Mouse (Mus musculus) neural tube, embryonic 12.5 days (tissue): Measurements from ENCODE around the gene Nav2. TPM values are rescaled to one million over a fixed set of nuclear protein-coding genes. Genes with fewer than 3 reads are reported as not detected.
A peak's percentile ranks its signal among the peaks of the same experiment; 100 is the strongest.

ENCODE experiments used
- ATAC-seq: fragments of 200-750 bp; cut with Nextera tagmentation; 2 replicates; pipeline ENCODE4 v1.8.0; 2017; ENCODE audit warnings: low read depth, mild to moderate bottlenecking, moderate TSS enrichment, moderate library complexity; ENCODE audit not compliant: low FRiP score
- H3K27ac ChIP-seq: fragments of 300-500 bp; sonication (generic); 2 replicates; pipeline ENCODE4 v1.5.1; 2016
- H3K27me3 ChIP-seq: fragments of 300-500 bp; sonication (generic); replicated peaks from 2 replicates; pipeline ENCODE4 v1.6.1; 2016; ENCODE audit warnings: mild to moderate bottlenecking
- H3K36me3 ChIP-seq: fragments of 300-500 bp; sonication (generic); 2 replicates; pipeline ENCODE4 v1.6.1; 2016; ENCODE audit warnings: mild to moderate bottlenecking
- H3K4me1 ChIP-seq: fragments of 300-500 bp; sonication (generic); 2 replicates; pipeline ENCODE4 v1.6.1; 2016
- H3K4me2 ChIP-seq: fragments of 300-500 bp; sonication (generic); replicated peaks from 2 replicates; pipeline ENCODE4 v1.6.1; 2016; ENCODE audit warnings: mild to moderate bottlenecking
- H3K4me3 ChIP-seq: fragments of 300-500 bp; sonication (generic); 2 replicates; pipeline ENCODE4 v1.5.1; 2016
- H3K9ac ChIP-seq: fragments of 300-500 bp; sonication (generic); 2 replicates; pipeline ENCODE4 v1.6.1; 2016; ENCODE audit warnings: mild to moderate bottlenecking
- H3K9me3 ChIP-seq: fragments of 300-500 bp; sonication (generic); 2 replicates; pipeline ENCODE4 v1.6.1; 2016; ENCODE audit warnings: mild to moderate bottlenecking
- WGBS: fragments of 180-500 bp; shearing (Covaris S2); methylation state at CpG from one replicate; pipeline ENCODE4 v1.1.7; 2016; 5-methylcytosine and 5-hydroxymethylcytosine counted together
- polyA plus RNA-seq: library from polyadenylated mRNA; unstranded; fragments of >200 nt; fragmentation: Nextera tagmentation; extraction: Ambion mirVana; gene quantifications from 2 replicates; pipeline ENCODE4 v1.2.1, GENCODE M21; 2016

Nav2 gene
- polyA plus RNA-seq, 1 experiment from 2014 or later: 25.2 TPM

GRCm38 (mm10) chr7:49342556-49343080, 434.1 kb downstream of the Nav2 start:
- H3K27me3 ChIP-seq: no peaks in the 10 kb centered on the region
- no peak for ATAC-seq
- H3K4me2 ChIP-seq: peak overlapping the region; percentile 32; the same call in 1 of the 2 replicates
- H3K4me1 ChIP-seq: peaks cover 49% of the 10 kb centered on the region
- H3K27ac ChIP-seq: no peak overlapping the region
- WGBS: 43% methylated on average over 13 of the region's 13 CpGs
- H3K36me3 ChIP-seq: no peaks in the 10 kb centered on the region
- H3K9me3 ChIP-seq: no peaks in the 10 kb centered on the region
- H3K9ac ChIP-seq: no peak overlapping the region
- no peak overlapping the region for H3K4me3 ChIP-seq

DNA sequence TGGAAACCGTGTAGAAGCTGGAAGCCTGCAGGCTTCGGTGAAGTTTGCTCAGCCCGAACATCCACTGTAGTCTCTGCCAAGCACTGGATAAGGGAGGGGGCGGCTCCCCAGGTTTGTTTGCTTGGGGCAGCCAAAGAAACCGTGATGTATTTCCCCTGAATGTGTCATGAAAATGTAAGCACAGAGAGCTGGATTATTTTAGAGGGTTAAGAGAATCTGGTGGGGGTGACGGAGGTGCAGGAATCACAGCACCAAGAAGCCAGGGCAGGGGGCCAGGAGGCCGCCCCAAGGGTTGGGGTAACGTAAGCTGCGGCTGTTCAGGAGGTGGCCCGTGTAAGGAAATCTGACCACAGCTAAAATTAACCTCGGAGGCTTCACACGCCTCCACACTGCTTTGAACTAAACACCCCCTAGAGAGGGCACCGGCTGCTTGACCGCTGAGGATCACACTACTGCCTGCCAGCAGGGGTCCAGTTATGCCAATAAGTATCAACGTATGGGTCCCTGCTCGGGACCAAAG, 434.6 kb downstream of the Nav2 start:
- Histone ChIP-seq H3K4me2 (peak overlapping the region; percentile 32), H3K27me3 (no peaks in the 10 kb centered on the region), H3K4me3 (no peak overlapping the region), H3K36me3 (no peaks in the 10 kb centered on the region), H3K9ac (no peak overlapping the region), H3K27ac (no peak overlapping the region), H3K4me1 (peaks cover 49% of the 10 kb centered on the region), H3K9me3 (no peaks in the 10 kb centered on the region)
- WGBS: 13% methylated on average over 16 of the region's 16 CpGs
- ATAC-seq: no peak

- H3K4me2 ChIP-seq: peak overlapping the region; percentile 32
- H3K36me3 ChIP-seq: no peaks in the 10 kb centered on the region
- no peak overlapping the region for H3K27ac ChIP-seq
- no peaks in the 10 kb centered on the region for H3K27me3 ChIP-seq
- peaks cover 56% of the 10 kb centered on the region for H3K4me1 ChIP-seq
- H3K9ac ChIP-seq: no peak overlapping the region
- H3K9me3 ChIP-seq: no peaks in the 10 kb centered on the region
- no peak for ATAC-seq
- 24% methylated on average over 4 of the region's 4 CpGs for WGBS
- H3K4me3 ChIP-seq: no peak overlapping the region
Observed at GRCm38 (mm10) chr7:49343752-49344484, 435.4 kb downstream of the Nav2 start.

- Histone ChIP-seq H3K27me3 (no peaks in the 10 kb centered on the region), H3K27ac (no peak overlapping the region), H3K4me1 (peaks cover 51% of the 10 kb centered on the region), H3K4me3 (no peak overlapping the region), H3K9me3 (no peaks in the 10 kb centered on the region), H3K9ac (no peak overlapping the region), H3K36me3 (no peaks in the 10 kb centered on the region), H3K4me2 (0 out of 2 replicates have a peak overlapping the region, but pooled peaks have one; percentile 24)
- WGBS: 27% methylated on average over 16 of the region's 16 CpGs
- no peak for ATAC-seq
Observed at GRCm38 (mm10) chr7:49347338-49348272, 439.1 kb downstream of the Nav2 start.

- H3K9ac ChIP-seq: no peak overlapping the region
- H3K9me3 ChIP-seq: no peaks in the 10 kb centered on the region
- H3K4me1 ChIP-seq: peaks cover 41% of the 10 kb centered on the region
- 18% methylated on average over 2 of the region's 2 CpGs for WGBS
- H3K4me2 ChIP-seq: no peak overlapping the region
- H3K36me3 ChIP-seq: no peaks in the 10 kb centered on the region
- no peaks in the 10 kb centered on the region for H3K27me3 ChIP-seq
- no peak overlapping the region for H3K4me3 ChIP-seq
- no peak overlapping the region for H3K27ac ChIP-seq
- no peak for ATAC-seq
Observed at GRCm38 (mm10) chr7:49348636-49349035, 440.1 kb downstream of the Nav2 start.

DNA sequence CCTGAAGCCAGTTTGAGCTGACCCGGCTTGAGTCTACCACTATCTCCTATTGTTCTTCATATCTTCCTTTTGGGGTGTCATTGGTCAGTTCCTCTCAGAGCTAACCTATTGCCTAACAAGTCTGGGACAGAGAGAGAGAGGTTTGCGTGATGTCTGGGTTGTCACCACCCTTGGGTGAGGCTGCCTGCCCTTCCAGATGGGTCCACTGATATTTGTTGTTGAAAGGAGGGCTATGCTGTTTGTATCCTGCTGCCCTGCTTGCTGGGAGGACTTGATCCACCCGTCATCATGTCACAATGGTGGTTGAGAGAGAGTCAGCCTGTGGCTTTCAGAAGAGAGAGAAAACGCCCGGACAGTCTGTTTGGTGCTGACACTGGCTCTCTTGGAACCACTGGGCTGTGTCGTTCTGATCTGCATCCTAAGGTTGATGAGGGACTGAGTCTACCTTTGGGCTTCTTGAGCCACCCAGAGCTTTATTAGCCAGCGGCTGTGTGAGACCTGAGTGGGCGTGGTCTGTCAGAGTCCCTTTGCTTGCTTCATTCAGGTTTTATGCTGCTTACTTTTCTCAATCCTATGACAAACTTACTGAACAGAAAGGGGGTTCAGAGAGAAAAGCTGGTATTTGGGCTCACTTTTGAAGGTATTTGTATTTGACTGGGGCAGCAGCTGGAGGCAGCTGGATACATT, 441.9 kb downstream of the Nav2 start:
- Histone ChIP-seq H3K4me2 (no peak overlapping the region), H3K9ac (no peak overlapping the region), H3K36me3 (no peaks in the 10 kb centered on the region), H3K4me3 (no peak overlapping the region), H3K27me3 (no peaks in the 10 kb centered on the region), H3K27ac (no peak overlapping the region), H3K9me3 (no peaks in the 10 kb centered on the region), H3K4me1 (peaks cover 52% of the 10 kb centered on the region)
- 81% methylated on average over 8 of the region's 8 CpGs for WGBS
- ATAC-seq: no peak

- H3K4me2 ChIP-seq: no peak overlapping the region
- H3K27me3 ChIP-seq: no peaks in the 10 kb centered on the region
- H3K4me1 ChIP-seq: peaks cover 59% of the 10 kb centered on the region
- H3K9ac ChIP-seq: no peak overlapping the region
- no peak for ATAC-seq
- H3K4me3 ChIP-seq: no peak overlapping the region
- H3K36me3 ChIP-seq: no peaks in the 10 kb centered on the region
- no peaks in the 10 kb centered on the region for H3K9me3 ChIP-seq
- 34% methylated on average over 11 of the region's 11 CpGs for WGBS
- H3K27ac ChIP-seq: no peak overlapping the region
Observed at GRCm38 (mm10) chr7:49351596-49352258, 443.2 kb downstream of the Nav2 start.

GRCm38 (mm10) chr7:49357441-49358165, 449.1 kb downstream of the Nav2 start:
- Histone ChIP-seq H3K4me1 (peaks cover 48% of the 10 kb centered on the region), H3K27me3 (no peaks in the 10 kb centered on the region), H3K4me3 (no peak overlapping the region), H3K27ac (no peak overlapping the region), H3K4me2 (no peak overlapping the region), H3K9me3 (no peaks in the 10 kb centered on the region), H3K36me3 (no peaks in the 10 kb centered on the region), H3K9ac (no peak overlapping the region)
- ATAC-seq: no peak
- WGBS: 77% methylated on average over 18 of the region's 18 CpGs

- no peak overlapping the region for H3K27ac ChIP-seq
- no peaks in the 10 kb centered on the region for H3K36me3 ChIP-seq
- WGBS: 90% methylated on average over 3 of the region's 3 CpGs
- no peak overlapping the region for H3K4me3 ChIP-seq
- no peak for ATAC-seq
- H3K27me3 ChIP-seq: no peaks in the 10 kb centered on the region
- peaks cover 47% of the 10 kb centered on the region for H3K4me1 ChIP-seq
- H3K4me2 ChIP-seq: no peak overlapping the region
- no peaks in the 10 kb centered on the region for H3K9me3 ChIP-seq
- H3K9ac ChIP-seq: no peak overlapping the region
Observed at GRCm38 (mm10) chr7:49359120-49359519, 450.6 kb downstream of the Nav2 start.

GRCm38 (mm10) chr7:49360597-49360996, 452.1 kb downstream of the Nav2 start:
- Histone ChIP-seq H3K9me3 (no peaks in the 10 kb centered on the region), H3K4me3 (no peak overlapping the region), H3K4me1 (peaks cover 32% of the 10 kb centered on the region), H3K9ac (no peak overlapping the region), H3K27ac (no peak overlapping the region), H3K27me3 (no peaks in the 10 kb centered on the region), H3K4me2 (no peak overlapping the region), H3K36me3 (no peaks in the 10 kb centered on the region)
- ATAC-seq: no peak
- 55% methylated on average over 3 of the region's 3 CpGs for WGBS
